Mouse (Mus musculus): ENCODE data around the gene Tppp3. TPM values are rescaled to one million over a fixed set of nuclear protein-coding genes. Genes with fewer than 3 reads are reported as not detected.

Gene Tppp3
- polyA plus RNA-seq, 1 experiment from 2014 or later, result 296 TPM

Other genes with a start within 250 kb of the Tppp3 start
- gene D230025D16Rik, start 246.4 kb downstream of the Tppp3 start, polyA plus RNA-seq (2015; fragmentation: Nextera tagmentation; extraction: Ambion mirVana), result 27.3 and 27.5 TPM in 2 replicates
- 7.4 and 8.8 TPM in 2 replicates for gene B3gnt9, start 216.4 kb downstream of the Tppp3 start, polyA plus RNA-seq (2015; fragmentation: Nextera tagmentation; extraction: Ambion mirVana)
- gene Tradd, start 206.9 kb downstream of the Tppp3 start, polyA plus RNA-seq (2015; fragmentation: Nextera tagmentation; extraction: Ambion mirVana), result 21.4 and 25.0 TPM in 2 replicates
- 1.8 and 2.0 TPM in 2 replicates for gene Fbxl8, start 206.9 kb downstream of the Tppp3 start, polyA plus RNA-seq (2015; fragmentation: Nextera tagmentation; extraction: Ambion mirVana)
- gene Hsf4, start 201.7 kb downstream of the Tppp3 start, polyA plus RNA-seq (2015; fragmentation: Nextera tagmentation; extraction: Ambion mirVana), result 0.32 and 0.44 TPM in 2 replicates
- gene Nol3, start 195.4 kb downstream of the Tppp3 start, polyA plus RNA-seq (2015; fragmentation: Nextera tagmentation; extraction: Ambion mirVana), result 5.3 and 6.9 TPM in 2 replicates
- gene 4931428F04Rik, start 181.7 kb downstream of the Tppp3 start, polyA plus RNA-seq (2015; fragmentation: Nextera tagmentation; extraction: Ambion mirVana), result 120 and 124 TPM in 2 replicates
- 12.8 and 14.3 TPM in 2 replicates for gene Exoc3l, start 175.4 kb downstream of the Tppp3 start, polyA plus RNA-seq (2015; fragmentation: Nextera tagmentation; extraction: Ambion mirVana)
- gene E2f4, start 173.9 kb downstream of the Tppp3 start, polyA plus RNA-seq (2015; fragmentation: Nextera tagmentation; extraction: Ambion mirVana), result 49.3 and 51.8 TPM in 2 replicates
- gene Elmo3, start 165.9 kb downstream of the Tppp3 start, polyA plus RNA-seq (2015; fragmentation: Nextera tagmentation; extraction: Ambion mirVana), result 0.92 and 1.4 TPM in 2 replicates
- gene Lrrc29, start 145.2 kb downstream of the Tppp3 start, polyA plus RNA-seq (2015; fragmentation: Nextera tagmentation; extraction: Ambion mirVana), result 1.2 and 1.3 TPM in 2 replicates
- gene Tmem208, start 145.2 kb downstream of the Tppp3 start, polyA plus RNA-seq (2015; fragmentation: Nextera tagmentation; extraction: Ambion mirVana), result 148 and 151 TPM in 2 replicates
- gene Fhod1, start 123.6 kb downstream of the Tppp3 start, polyA plus RNA-seq (2015; fragmentation: Nextera tagmentation; extraction: Ambion mirVana), result 0.28 and 0.63 TPM in 2 replicates
- gene Slc9a5, start 122.7 kb downstream of the Tppp3 start, polyA plus RNA-seq (2015; fragmentation: Nextera tagmentation; extraction: Ambion mirVana), result 5.4 and 7.1 TPM in 2 replicates
- 0.60 and 0.62 TPM in 2 replicates for gene Plekhg4, start 98.3 kb downstream of the Tppp3 start, polyA plus RNA-seq (2015; fragmentation: Nextera tagmentation; extraction: Ambion mirVana)
- gene Kctd19, start 58.0 kb downstream of the Tppp3 start, polyA plus RNA-seq (2015; fragmentation: Nextera tagmentation; extraction: Ambion mirVana), result not detected in 2 replicates
- 0.65 and 0.92 TPM in 2 replicates for gene Lrrc36, start 58.0 kb downstream of the Tppp3 start, polyA plus RNA-seq (2015; fragmentation: Nextera tagmentation; extraction: Ambion mirVana)
- gene Zdhhc1, start 25.4 kb upstream of the Tppp3 start, polyA plus RNA-seq (2015; fragmentation: Nextera tagmentation; extraction: Ambion mirVana), result 27.8 and 31.9 TPM in 2 replicates
- 5.4 and 5.5 TPM in 2 replicates for gene Hsd11b2, start 47.2 kb upstream of the Tppp3 start, polyA plus RNA-seq (2015; fragmentation: Nextera tagmentation; extraction: Ambion mirVana)
- gene Atp6v0d1, start 94.5 kb upstream of the Tppp3 start, polyA plus RNA-seq (2015; fragmentation: Nextera tagmentation; extraction: Ambion mirVana), result 195 and 211 TPM in 2 replicates
- gene Ripor1, start 133.7 kb upstream of the Tppp3 start, polyA plus RNA-seq (2015; fragmentation: Nextera tagmentation; extraction: Ambion mirVana), result 30.5 and 35.9 TPM in 2 replicates
- 105 and 118 TPM in 2 replicates for gene Ctcf, start 165.0 kb upstream of the Tppp3 start, polyA plus RNA-seq (2015; fragmentation: Nextera tagmentation; extraction: Ambion mirVana)
- 2.0 TPM in 2 replicates for gene Agrp, start 165.9 kb upstream of the Tppp3 start, polyA plus RNA-seq (2015; fragmentation: Nextera tagmentation; extraction: Ambion mirVana)
- gene Carmil2, start 214.7 kb upstream of the Tppp3 start, polyA plus RNA-seq (2015; fragmentation: Nextera tagmentation; extraction: Ambion mirVana), result 16.6 and 20.2 TPM in 2 replicates
- gene Acd, start 229.6 kb upstream of the Tppp3 start, polyA plus RNA-seq (2015; fragmentation: Nextera tagmentation; extraction: Ambion mirVana), result 77.1 and 87.1 TPM in 2 replicates
- gene Pard6a, start 229.6 kb upstream of the Tppp3 start, polyA plus RNA-seq (2015; fragmentation: Nextera tagmentation; extraction: Ambion mirVana), result 47.7 and 48.0 TPM in 2 replicates
- gene 4933405L10Rik, start 236.1 kb upstream of the Tppp3 start, polyA plus RNA-seq (2015; fragmentation: Nextera tagmentation; extraction: Ambion mirVana), result not detected in 2 replicates
- gene Enkd1, start 236.7 kb upstream of the Tppp3 start, polyA plus RNA-seq (2015; fragmentation: Nextera tagmentation; extraction: Ambion mirVana), result 10.3 and 11.2 TPM in 2 replicates